ENCODE assay signal across 12 mouse cellular contexts in the genomic region with DNA sequence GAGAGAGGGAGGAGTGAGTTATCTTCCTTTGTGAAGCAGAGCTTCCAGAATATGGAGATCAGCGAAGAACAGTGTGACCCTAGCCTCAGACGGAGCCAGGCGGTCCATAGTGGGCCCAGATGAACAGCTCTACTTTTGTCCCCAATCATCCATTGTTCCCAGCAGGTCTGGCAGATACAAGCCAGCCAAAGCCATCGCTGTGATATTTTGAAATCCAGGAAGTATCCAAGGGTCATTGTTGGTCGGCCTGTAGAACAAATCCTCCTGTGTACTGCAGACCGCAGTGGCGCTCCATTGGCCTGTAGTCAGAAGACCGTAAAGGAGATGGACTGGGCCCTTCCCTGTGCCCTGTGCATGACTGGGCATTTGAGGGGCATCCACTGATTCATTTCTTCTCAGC.
"Had no signal": no experiment of that assay in that cellular context is flagged by ENCODE, and none has a peak within 500 bp of the region (broad histone marks: within the 10 kb centered on the region; RNA-seq: fewer than 3 reads in every experiment).

No protein-coding gene starts in this region.

- DNase-seq: kidney, adult 11 months; kidney, adult 8-10 months; kidney, postnatal 10 days; kidney, postnatal 36 days; liver, embryonic 13.5 days; lung, adult 2 months; lung, postnatal 14 days; lung, postnatal 4 days; midbrain, embryonic 14.5 days; right cerebral cortex, postnatal 25 days; spleen, adult 18-20 months; thymus, postnatal 25 days had no signal
